Mouse (Mus musculus) midbrain, embryonic 13.5 days (tissue): ENCODE data around the gene Mgat4b. TPM values are rescaled to one million over a fixed set of nuclear protein-coding genes. Genes with fewer than 3 reads are reported as not detected.

Experiments
- ATAC-seq: fragments of 200-750 bp; cut with Nextera tagmentation; 2 replicates; pipeline ENCODE4 v1.8.0; 2017; ENCODE audit warnings: mild to moderate bottlenecking, moderate TSS enrichment, moderate library complexity
- H3K27ac ChIP-seq: fragments of 300-500 bp; sonication (generic); 2 replicates; pipeline ENCODE4 v1.5.1; 2015; ENCODE audit warnings: inconsistent platforms, mild to moderate bottlenecking, moderate library complexity
- H3K27me3 ChIP-seq: fragments of 300-500 bp; sonication (generic); 2 replicates; pipeline ENCODE4 v1.6.1; 2015; ENCODE audit warnings: mild to moderate bottlenecking, inconsistent platforms
- H3K36me3 ChIP-seq: fragments of 300-500 bp; sonication (generic); 2 replicates; pipeline ENCODE4 v1.6.1; 2015; ENCODE audit warnings: mild to moderate bottlenecking, inconsistent platforms
- H3K4me1 ChIP-seq: fragments of 300-500 bp; sonication (generic); replicated peaks from 2 replicates; pipeline ENCODE4 v1.6.1; 2015; ENCODE audit warnings: inconsistent platforms
- H3K4me2 ChIP-seq: fragments of 300-500 bp; sonication (generic); replicated peaks from 2 replicates; pipeline ENCODE4 v1.6.1; 2015; ENCODE audit warnings: moderate library complexity, mild to moderate bottlenecking, inconsistent platforms
- H3K4me3 ChIP-seq: fragments of 300-500 bp; sonication (generic); replicated peaks from 2 replicates; pipeline ENCODE4 v1.5.1; 2015; ENCODE audit warnings: mild to moderate bottlenecking, inconsistent platforms
- H3K9ac ChIP-seq: fragments of 300-500 bp; sonication (generic); replicated peaks from 2 replicates; pipeline ENCODE4 v1.6.1; 2015; ENCODE audit warnings: mild to moderate bottlenecking, inconsistent platforms
- H3K9me3 ChIP-seq: fragments of 300-500 bp; sonication (generic); 2 replicates; pipeline ENCODE4 v1.6.1; 2016; ENCODE audit warnings: mild to moderate bottlenecking, inconsistent platforms
- WGBS: fragments of 180-500 bp; shearing (Covaris S2); methylation state at CpG from one replicate; pipeline ENCODE4 v1.1.7; 2015; 5-methylcytosine and 5-hydroxymethylcytosine counted together
- polyA plus RNA-seq: library from polyadenylated mRNA; unstranded; fragments of >200 nt; fragmentation: Nextera tagmentation; extraction: Ambion mirVana; gene quantifications from 2 replicates; pipeline ENCODE4 v1.2.1, GENCODE M21; 2015

The Mgat4b gene
- polyA plus RNA-seq, 1 experiment from 2014 or later: 30.1 TPM

GRCm38 (mm10) chr11:50205434-50205833 lies 5.3 kb upstream of the Mgat4b start:
- Histone ChIP-seq H3K27ac (no peak overlapping the region), H3K36me3 (peaks cover 76% of the 10 kb centered on the region)
- 93% methylated on average over 3 of the region's 3 CpGs for WGBS

GRCm38 (mm10) chr11:50206037-50206436 lies 4.7 kb upstream of the Mgat4b start:
- no peak for ATAC-seq
- no peaks in the 10 kb centered on the region for H3K27me3 ChIP-seq

More at GRCm38 (mm10) chr11:50205434-50205833, 5.3 kb upstream of the Mgat4b start:
- Histone ChIP-seq H3K9me3 (no peaks in the 10 kb centered on the region), H3K4me3 (no peak overlapping the region), H3K4me1 (peaks cover 16% of the 10 kb centered on the region), H3K27me3 (no peaks in the 10 kb centered on the region), H3K4me2 (no peak overlapping the region), H3K9ac (no peak overlapping the region)
- ATAC-seq: no peak

DNA sequence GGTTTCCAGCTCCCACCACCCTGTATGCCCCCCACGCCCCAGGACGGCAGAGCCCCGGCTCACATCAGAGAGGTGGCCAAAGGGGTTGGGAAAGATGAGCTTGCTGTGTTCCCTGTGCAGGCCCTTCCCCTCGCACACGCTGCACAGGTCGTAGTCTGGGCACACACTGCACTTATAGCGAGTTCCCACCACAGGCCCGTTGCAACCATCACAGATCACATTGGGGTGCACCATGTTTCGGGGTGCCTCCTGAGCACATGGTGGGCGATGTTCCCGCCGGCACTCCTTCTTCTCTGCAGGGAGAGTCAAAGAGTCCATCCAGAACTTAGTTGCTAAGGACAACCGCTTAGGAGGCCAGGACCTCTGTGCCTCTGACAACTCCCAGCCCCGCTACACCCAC lies 3.3 kb upstream of the Mgat4b start:
- WGBS: 93% methylated on average over 14 of the region's 14 CpGs
- Histone ChIP-seq H3K4me3 (no peak overlapping the region), H3K4me2 (no peak overlapping the region), H3K9ac (no peak overlapping the region), H3K27ac (no peak overlapping the region), H3K9me3 (no peaks in the 10 kb centered on the region), H3K4me1 (peaks cover 26% of the 10 kb centered on the region), H3K27me3 (no peaks in the 10 kb centered on the region), H3K36me3 (peaks cover 57% of the 10 kb centered on the region)
- ATAC-seq: no peak

More at GRCm38 (mm10) chr11:50206037-50206436, 4.7 kb upstream of the Mgat4b start:
- Histone ChIP-seq H3K36me3 (peaks cover 70% of the 10 kb centered on the region), H3K9me3 (no peaks in the 10 kb centered on the region), H3K9ac (no peak overlapping the region), H3K4me3 (no peak overlapping the region), H3K4me2 (no peak overlapping the region), H3K4me1 (peaks cover 19% of the 10 kb centered on the region), H3K27ac (no peak overlapping the region)
- WGBS: 89% methylated on average over 2 of the region's 2 CpGs

DNA sequence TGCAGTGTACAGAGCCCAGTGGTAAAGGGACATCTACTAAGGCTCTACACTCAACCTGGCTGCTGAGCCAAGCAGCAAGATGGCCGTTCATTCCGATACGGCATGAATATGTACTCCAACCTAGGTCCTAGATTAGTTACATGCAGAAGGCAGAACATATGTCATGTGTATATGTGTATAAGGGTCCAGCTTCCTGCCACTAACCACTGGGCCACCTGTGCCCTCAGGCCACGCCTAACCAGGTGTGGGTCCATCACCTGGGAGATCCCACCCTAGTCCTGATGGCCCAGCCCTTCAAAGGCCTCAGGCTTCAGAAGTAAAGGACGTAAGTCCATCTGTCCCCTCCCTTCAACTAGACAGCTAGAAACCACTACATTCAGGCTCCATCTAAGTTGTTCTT lies 2.7 kb upstream of the Mgat4b start:
- 95% methylated on average over 5 of the region's 5 CpGs for WGBS
- ATAC-seq: no peak
- peaks cover 50% of the 10 kb centered on the region for H3K36me3 ChIP-seq
- no peak overlapping the region for H3K27ac ChIP-seq
- peaks cover 29% of the 10 kb centered on the region for H3K4me1 ChIP-seq
- H3K27me3 ChIP-seq: no peaks in the 10 kb centered on the region
- H3K4me2 ChIP-seq: no peak overlapping the region
- no peak overlapping the region for H3K4me3 ChIP-seq
- no peak overlapping the region for H3K9ac ChIP-seq
- no peaks in the 10 kb centered on the region for H3K9me3 ChIP-seq

- H3K4me1 ChIP-seq: peaks cover 31% of the 10 kb centered on the region
- peak overlapping the region; percentile 97 for H3K9ac ChIP-seq
- H3K27ac ChIP-seq: peak overlapping the region; percentile 98
- peak; percentile 96 for ATAC-seq
- H3K27me3 ChIP-seq: no peaks in the 10 kb centered on the region
- peaks cover 31% of the 10 kb centered on the region for H3K36me3 ChIP-seq
- peak overlapping the region; percentile 91 for H3K4me3 ChIP-seq
- H3K4me2 ChIP-seq: peak overlapping the region; percentile 64
- WGBS: under 1% methylated on average over 24 of the region's 24 CpGs
- no peaks in the 10 kb centered on the region for H3K9me3 ChIP-seq
Measured at GRCm38 (mm10) chr11:50210101-50210504, 587 bp upstream of the Mgat4b start.

- 89% methylated on average over 3 of the region's 3 CpGs for WGBS
- no peaks in the 10 kb centered on the region for H3K9me3 ChIP-seq
- H3K4me2 ChIP-seq: peak overlapping the region; percentile 64
- H3K4me3 ChIP-seq: peak overlapping the region; percentile 91
- H3K9ac ChIP-seq: peak overlapping the region; percentile 97
- H3K27me3 ChIP-seq: no peaks in the 10 kb centered on the region
- H3K4me1 ChIP-seq: peaks cover 41% of the 10 kb centered on the region
- H3K36me3 ChIP-seq: peaks cover 17% of the 10 kb centered on the region
- no peak for ATAC-seq
- peak overlapping the region; percentile 98; the same call in 1 of the 2 replicates for H3K27ac ChIP-seq
Measured at GRCm38 (mm10) chr11:50211322-50212059, 801 bp downstream of the Mgat4b start.

DNA sequence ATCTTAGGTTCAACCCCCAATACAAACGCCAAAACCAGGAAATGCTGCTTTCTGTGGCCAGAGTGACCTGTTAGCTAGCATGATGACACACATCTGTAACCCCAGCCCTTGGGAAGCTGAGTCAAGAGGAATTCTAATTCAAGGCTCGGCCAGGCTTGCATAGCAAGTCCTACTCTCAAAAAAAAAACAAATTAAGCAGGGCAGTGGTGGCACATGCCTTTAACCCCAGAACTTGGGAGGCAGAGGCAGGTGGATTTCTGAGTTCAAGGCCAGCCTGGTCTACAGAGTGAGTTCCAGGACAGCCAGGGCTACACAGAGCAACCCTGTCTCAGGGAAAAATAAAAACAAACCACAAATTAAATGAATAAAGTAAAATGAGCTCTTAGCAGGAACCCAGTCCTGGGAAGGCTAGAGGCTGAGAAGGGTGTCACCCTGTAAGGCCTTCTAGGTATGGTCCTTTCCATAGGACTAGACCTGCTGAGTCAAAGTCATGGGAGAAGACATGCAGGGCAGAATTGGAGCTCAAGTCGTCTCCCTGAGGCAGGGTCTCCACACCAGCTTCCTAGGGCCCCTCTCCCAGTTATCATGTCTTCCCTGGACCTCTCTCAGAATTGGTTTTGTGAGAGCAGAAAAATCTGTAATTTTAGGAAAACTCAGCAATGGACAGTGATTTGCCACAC lies 1.5 kb downstream of the Mgat4b start:
- Histone ChIP-seq H3K4me1 (peaks cover 41% of the 10 kb centered on the region), H3K9me3 (no peaks in the 10 kb centered on the region), H3K27me3 (no peaks in the 10 kb centered on the region), H3K4me3 (no peak overlapping the region), H3K9ac (no peak overlapping the region), H3K36me3 (peaks cover 10% of the 10 kb centered on the region), H3K4me2 (no peak overlapping the region), H3K27ac (no peak overlapping the region)
- 79% methylated on average over 3 of the region's 3 CpGs for WGBS
- ATAC-seq: no peak

- H3K27ac ChIP-seq: no peak overlapping the region
- H3K27me3 ChIP-seq: no peaks in the 10 kb centered on the region
- WGBS: 70% methylated on average over 11 of the region's 11 CpGs
- H3K9ac ChIP-seq: no peak overlapping the region
- no peak overlapping the region for H3K4me3 ChIP-seq
- H3K4me1 ChIP-seq: peaks cover 43% of the 10 kb centered on the region
- no peaks in the 10 kb centered on the region for H3K9me3 ChIP-seq
- peaks cover under 1% of the 10 kb centered on the region; the same call in 1 of the 2 replicates for H3K36me3 ChIP-seq
- no peak for ATAC-seq
- H3K4me2 ChIP-seq: no peak overlapping the region
Measured at GRCm38 (mm10) chr11:50212848-50213758, 2.4 kb downstream of the Mgat4b start.

DNA sequence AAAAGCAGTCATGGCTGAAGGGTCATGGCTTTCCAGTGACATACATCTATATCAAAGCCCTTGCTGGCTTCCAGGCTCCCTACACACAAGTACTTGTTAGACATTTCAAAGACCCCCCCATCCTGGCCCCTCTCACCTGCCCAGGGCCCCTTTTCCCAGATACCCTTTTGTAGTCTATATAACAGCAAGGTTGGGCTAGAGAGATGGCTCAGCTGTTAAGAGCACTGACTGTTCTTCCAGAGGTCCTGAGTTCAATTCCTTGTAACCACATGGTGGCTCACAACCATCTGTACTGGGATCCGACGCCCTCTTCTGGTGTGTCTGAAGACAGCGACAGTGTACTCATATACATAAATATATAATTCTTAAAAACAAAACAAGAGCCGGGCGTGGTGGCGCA lies 3.9 kb downstream of the Mgat4b start:
- Histone ChIP-seq H3K4me1 (peaks cover 33% of the 10 kb centered on the region), H3K36me3 (no peaks in the 10 kb centered on the region), H3K9ac (no peak overlapping the region), H3K4me3 (no peak overlapping the region), H3K4me2 (no peak overlapping the region), H3K9me3 (no peaks in the 10 kb centered on the region), H3K27ac (no peak overlapping the region), H3K27me3 (no peaks in the 10 kb centered on the region)
- no peak for ATAC-seq
- 87% methylated on average over 6 of the region's 6 CpGs for WGBS

DNA sequence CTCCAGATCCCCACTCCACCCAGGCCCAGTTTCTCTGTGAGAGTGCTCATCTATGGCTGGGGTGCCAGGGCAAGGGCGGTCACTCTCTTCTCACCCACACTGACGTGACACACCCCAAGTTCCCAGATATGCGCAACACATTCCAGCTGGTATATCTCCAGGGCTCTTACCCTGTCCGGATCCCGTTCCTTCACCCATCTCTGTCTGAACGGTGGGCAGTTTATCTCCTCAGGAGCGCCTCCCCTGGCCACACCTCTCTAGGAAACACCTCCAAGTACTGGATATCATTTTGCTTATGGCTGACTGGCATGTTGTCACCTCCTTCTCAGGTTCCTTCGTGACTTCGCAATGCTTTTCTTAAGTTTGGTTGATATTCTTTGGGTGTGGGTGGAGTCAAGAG lies 4.9 kb downstream of the Mgat4b start:
- H3K4me1 ChIP-seq: peaks cover 33% of the 10 kb centered on the region
- no peak overlapping the region for H3K4me2 ChIP-seq
- H3K36me3 ChIP-seq: 0 out of 2 replicates have a peak, but pooled peaks cover 3% of the 10 kb centered on the region
- WGBS: 28% methylated on average over 9 of the region's 9 CpGs
- H3K9ac ChIP-seq: no peak overlapping the region
- H3K27ac ChIP-seq: no peak overlapping the region
- H3K27me3 ChIP-seq: no peaks in the 10 kb centered on the region
- ATAC-seq: no peak
- H3K9me3 ChIP-seq: no peaks in the 10 kb centered on the region
- H3K4me3 ChIP-seq: no peak overlapping the region

GRCm38 (mm10) chr11:50216724-50217366 lies 6.2 kb downstream of the Mgat4b start:
- H3K4me1 ChIP-seq: peaks cover 23% of the 10 kb centered on the region
- H3K27ac ChIP-seq: no peak overlapping the region
- H3K4me2 ChIP-seq: no peak overlapping the region
- H3K9ac ChIP-seq: no peak overlapping the region
- 75% methylated on average over 4 of the region's 4 CpGs for WGBS
- H3K36me3 ChIP-seq: 0 out of 2 replicates have a peak, but pooled peaks cover 3% of the 10 kb centered on the region
- H3K4me3 ChIP-seq: no peak overlapping the region
- no peak for ATAC-seq
- no peaks in the 10 kb centered on the region for H3K9me3 ChIP-seq
- H3K27me3 ChIP-seq: no peaks in the 10 kb centered on the region
